Mouse (Mus musculus) regulatory T cell (primary cell): ENCODE results near the gene Jpt1.
"Not testable (repeated sequence)": the region's sequence is repeated elsewhere in the genome, so short reads cannot be mapped to it uniquely, and the experiment has no call there.

Experiments
- in situ Hi-C: fragments of 300-600 bp; cut with MboI, MseI; formaldehyde crosslinking; loops from one replicate; pipeline ENCODE4 v1.15.1; 2025; ENCODE audit warnings: high pct_unique_total_duplicates

The Jpt1 gene

GRCm38 (mm10) chr11:115514238-115514663, at the start of gene Jpt1:
Gene Jpt1 (minus strand): TSS chr11:115514387.
- in situ Hi-C loops, result loop anchor here (5.0 kb wide), 1 partner anchor 102 kb away; no protein-coding TSS in a partner anchor

- in situ Hi-C loops, result no loop called here
Measured at GRCm38 (mm10) chr11:115563406-115563805, 49.2 kb upstream of the Jpt1 start.

GRCm38 (mm10) chr11:115555717-115556116, 41.5 kb upstream of the Jpt1 start:
- in situ Hi-C loops, result no loop called here

- in situ Hi-C loops, result no loop called here
Measured at GRCm38 (mm10) chr11:115552783-115553182, 38.6 kb upstream of the Jpt1 start.

- in situ Hi-C loops, result no loop called here
Measured at GRCm38 (mm10) chr11:115543571-115543970, 29.4 kb upstream of the Jpt1 start.

- in situ Hi-C loops, result no loop called here
Measured at GRCm38 (mm10) chr11:115538045-115538444, 23.9 kb upstream of the Jpt1 start.

GRCm38 (mm10) chr11:115536856-115537568, 22.8 kb upstream of the Jpt1 start:
- in situ Hi-C loops, result no loop called here

GRCm38 (mm10) chr11:115536038-115536681, 22.0 kb upstream of the Jpt1 start, which contains the start of gene Sumo2:
Gene Sumo2 (minus strand): TSS chr11:115536276.
- in situ Hi-C loops, result no loop called here

- in situ Hi-C loops, result no loop called here
Measured at GRCm38 (mm10) chr11:115535401-115536037, 21.3 kb upstream of the Jpt1 start.

GRCm38 (mm10) chr11:115534759-115535371, 20.7 kb upstream of the Jpt1 start:
- in situ Hi-C loops, result no loop called here

- in situ Hi-C loops, result not testable (repeated sequence)
Measured at GRCm38 (mm10) chr11:115526446-115526845, 12.3 kb upstream of the Jpt1 start.

GRCm38 (mm10) chr11:115522703-115523102, 8.5 kb upstream of the Jpt1 start:
- in situ Hi-C loops, result no loop called here

GRCm38 (mm10) chr11:115522238-115522637, 8.1 kb upstream of the Jpt1 start:
- in situ Hi-C loops, result no loop called here

- in situ Hi-C loops, result no loop called here
Measured at GRCm38 (mm10) chr11:115521080-115521479, 6.9 kb upstream of the Jpt1 start.

- in situ Hi-C loops, result no loop called here
Measured at GRCm38 (mm10) chr11:115520218-115520617, 6.0 kb upstream of the Jpt1 start.

GRCm38 (mm10) chr11:115519581-115519980, 5.4 kb upstream of the Jpt1 start:
- in situ Hi-C loops, result no loop called here

GRCm38 (mm10) chr11:115518693-115519092, 4.5 kb upstream of the Jpt1 start:
- in situ Hi-C loops, result no loop called here

- in situ Hi-C loops, result no loop called here
Measured at GRCm38 (mm10) chr11:115516942-115517341, 2.8 kb upstream of the Jpt1 start.

- in situ Hi-C loops, result no loop called here
Measured at GRCm38 (mm10) chr11:115515021-115515420, 834 bp upstream of the Jpt1 start.

GRCm38 (mm10) chr11:115513271-115514237, 633 bp downstream of the Jpt1 start:
- in situ Hi-C loops, result loop anchor here (5.0 kb wide), 1 partner anchor 101 kb away; no protein-coding TSS in a partner anchor
